Mouse (Mus musculus): ENCODE measurements around the gene Rftn1. TPM values are rescaled to one million over a fixed set of nuclear protein-coding genes. Genes with fewer than 3 reads are reported as not detected.

Rftn1 gene
- polyA plus RNA-seq, 1 experiment from 2014 or later: 9.4 TPM

GRCm38 (mm10) chr17:49942674-49943073, 247.8 kb downstream of the Rftn1 start:
- Histone ChIP-seq H3K4me2 (no peak overlapping the region), H3K27me3 (no peaks in the 10 kb centered on the region), H3K4me3 (replicated peaks) (no peak overlapping the region), H3K9me3 (no peaks in the 10 kb centered on the region), H3K4me1 (replicated peaks) (peaks cover 4% of the 10 kb centered on the region), H3K9ac (replicated peaks) (no peak overlapping the region), H3K36me3 (no peaks in the 10 kb centered on the region), H3K27ac (no peak overlapping the region)
- no peak for ATAC-seq (ENCODE audit: insufficient number of reproducible peaks, insufficient read depth, low FRiP score, low TSS enrichment, low read depth)
- 60% methylated on average over 6 of the region's 6 CpGs for WGBS

Other genes starting within 250 kb of the Rftn1 start
- 0.08 TPM in 1 of 2 replicates, not detected in the other for gene Dazl, start 103.0 kb upstream of the Rftn1 start, polyA plus RNA-seq (2016; fragmentation: Nextera tagmentation; extraction: Ambion mirVana)

All from limb, embryonic 12.5 days (tissue).